Mouse (Mus musculus): ENCODE results near the gene Ppp1r16b. TPM values are rescaled to one million over a fixed set of nuclear protein-coding genes. Genes with fewer than 3 reads are reported as not detected.

The Ppp1r16b gene
- total and polyA plus RNA-seq, 2 experiments = 0.99 to 2.4 TPM

GRCm38 (mm10) chr2:158696451-158696850, 31.3 kb downstream of the Ppp1r16b start:
- no peaks in the 10 kb centered on the region for H3K79me2 ChIP-seq (ENCODE audit: control insufficient read depth, insufficient read depth, low read length)
- no peak overlapping the region for H3K4me3 ChIP-seq (ENCODE audit: insufficient read depth, low read depth, low read length)
- H3K9ac ChIP-seq (ENCODE audit: low read depth, low read length) = no peak overlapping the region
- 76% methylated on average over 6 of the region's 6 CpGs for WGBS
- no peaks in the 10 kb centered on the region for H3K36me3 ChIP-seq (ENCODE audit: control insufficient read depth, insufficient read depth, low read length)
- TF ChIP-seq CTCF (IDR thresholded peaks at IDR 0.05; ENCODE audit: low read depth, low read length) (no peak), POLR2A (IDR thresholded peaks at IDR 0.05; ENCODE audit: extremely low read depth, insufficient read depth, low read length) (no peak)
- H3K4me1 ChIP-seq (ENCODE audit: control insufficient read depth, insufficient read depth, low read length) = no peaks in the 10 kb centered on the region
- no peaks in the 10 kb centered on the region for H3K27me3 ChIP-seq (ENCODE audit: control insufficient read depth, insufficient read depth, low read length)
- DNase-seq (ENCODE audit: extremely low read depth, low read depth, low spot score) = no peak
- peak overlapping the region; percentile 1; the same call in 1 of the 2 replicates for H3K27ac ChIP-seq (replicated peaks; ENCODE audit: insufficient read depth, low read depth, low read length)

DNA sequence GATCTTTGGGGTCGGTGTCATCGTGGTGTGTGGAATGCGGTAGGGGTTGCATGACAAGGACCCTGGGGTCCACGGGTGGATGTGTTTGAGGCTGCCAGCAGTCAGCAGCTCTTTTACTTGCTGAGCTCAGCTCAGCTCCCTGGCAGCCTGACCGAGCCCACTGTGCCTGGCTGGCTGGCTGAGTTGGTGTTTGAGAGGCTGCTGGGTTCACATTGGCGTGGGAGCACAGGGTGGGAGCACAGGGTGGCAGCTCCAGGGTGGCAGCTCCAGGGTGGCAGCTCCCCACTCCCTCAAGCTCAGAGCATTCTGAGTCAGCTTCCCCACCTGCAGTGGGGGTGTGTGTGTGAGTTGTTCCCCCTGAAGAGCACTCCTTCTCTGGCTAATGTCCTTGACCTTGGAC, 34.7 kb downstream of the Ppp1r16b start:
- H3K4me1 ChIP-seq (ENCODE audit: control insufficient read depth, insufficient read depth, low read length) = no peaks in the 10 kb centered on the region; the same call in 1 of the 2 replicates
- H3K9ac ChIP-seq (ENCODE audit: low read depth, low read length) = no peak overlapping the region
- H3K36me3 ChIP-seq (ENCODE audit: control insufficient read depth, insufficient read depth, low read length) = no peaks in the 10 kb centered on the region
- DNase-seq (ENCODE audit: extremely low read depth, low read depth, low spot score) = no peak
- WGBS = 79% methylated on average over 6 of the region's 6 CpGs
- H3K27me3 ChIP-seq (ENCODE audit: control insufficient read depth, insufficient read depth, low read length) = no peaks in the 10 kb centered on the region
- TF ChIP-seq CTCF (IDR thresholded peaks at IDR 0.05; ENCODE audit: low read depth, low read length) = no peak
- no peak for TF ChIP-seq POLR2A (IDR thresholded peaks at IDR 0.05; ENCODE audit: extremely low read depth, insufficient read depth, low read length)
- no peak overlapping the region for H3K4me3 ChIP-seq (ENCODE audit: insufficient read depth, low read depth, low read length)
- H3K79me2 ChIP-seq (ENCODE audit: control insufficient read depth, insufficient read depth, low read length) = no peaks in the 10 kb centered on the region
- no peak overlapping the region for H3K27ac ChIP-seq (replicated peaks; ENCODE audit: insufficient read depth, low read depth, low read length)

DNA sequence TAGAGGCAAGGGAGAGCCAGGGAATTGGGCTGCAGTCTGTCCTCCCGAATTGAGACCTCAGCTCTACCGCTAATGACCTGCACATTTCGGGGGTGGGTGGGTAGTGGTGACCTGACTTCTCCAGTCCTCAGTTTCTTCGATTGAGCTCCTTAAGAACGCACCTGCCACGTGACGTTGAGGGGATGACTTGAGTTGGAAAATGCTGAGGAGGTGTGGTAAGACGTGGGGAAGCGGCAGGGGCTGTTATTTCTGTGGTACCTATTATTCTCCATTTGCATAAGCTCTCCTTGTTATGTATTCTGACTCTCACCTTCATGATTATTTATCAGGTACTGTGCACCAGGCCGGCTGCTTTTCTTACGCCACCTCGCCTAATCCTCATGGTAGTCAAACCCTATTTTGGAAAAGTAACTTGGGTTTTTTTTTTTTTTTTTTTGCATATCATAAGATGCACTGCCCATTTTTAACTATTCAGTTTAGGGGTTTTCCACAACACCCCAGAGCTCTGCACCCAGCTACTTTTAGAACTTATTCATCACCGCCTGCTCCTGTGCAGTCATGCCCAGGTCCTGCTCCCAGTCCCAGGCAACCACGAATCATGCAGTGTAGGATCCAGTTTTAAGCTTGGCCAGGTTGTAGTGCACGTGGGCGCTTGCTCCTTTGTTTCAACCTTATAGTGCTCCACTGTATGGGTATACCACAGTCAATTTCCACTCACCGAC, 35.5 kb downstream of the Ppp1r16b start:
- TF ChIP-seq POLR2A (IDR thresholded peaks at IDR 0.05; ENCODE audit: extremely low read depth, insufficient read depth, low read length) (no peak), CTCF (IDR thresholded peaks at IDR 0.05; ENCODE audit: low read depth, low read length) (no peak)
- no peak for DNase-seq (ENCODE audit: extremely low read depth, low read depth, low spot score)

GRCm38 (mm10) chr2:158701505-158701904, 36.3 kb downstream of the Ppp1r16b start:
- no peak for TF ChIP-seq CTCF (IDR thresholded peaks at IDR 0.05; ENCODE audit: low read depth, low read length)
- TF ChIP-seq POLR2A (IDR thresholded peaks at IDR 0.05; ENCODE audit: extremely low read depth, insufficient read depth, low read length) = no peak
- H3K79me2 ChIP-seq (ENCODE audit: control insufficient read depth, insufficient read depth, low read length) = no peaks in the 10 kb centered on the region
- H3K4me3 ChIP-seq (ENCODE audit: insufficient read depth, low read depth, low read length) = no peak overlapping the region
- H3K27ac ChIP-seq (replicated peaks; ENCODE audit: insufficient read depth, low read depth, low read length) = peak overlapping the region; percentile 78
- no peaks in the 10 kb centered on the region for H3K27me3 ChIP-seq (ENCODE audit: control insufficient read depth, insufficient read depth, low read length)
- H3K4me1 ChIP-seq (ENCODE audit: control insufficient read depth, insufficient read depth, low read length) = no peaks in the 10 kb centered on the region; the same call in 1 of the 2 replicates
- WGBS = 82% methylated on average over 9 of the region's 9 CpGs
- no peaks in the 10 kb centered on the region for H3K36me3 ChIP-seq (ENCODE audit: control insufficient read depth, insufficient read depth, low read length)
- no peak overlapping the region for H3K9ac ChIP-seq (ENCODE audit: low read depth, low read length)
- no peak for DNase-seq (ENCODE audit: extremely low read depth, low read depth, low spot score)

More for the DNA sequence above, 35.5 kb downstream of the Ppp1r16b start:
- Histone ChIP-seq H3K4me1 (ENCODE audit: control insufficient read depth, insufficient read depth, low read length) (no peaks in the 10 kb centered on the region; the same call in 1 of the 2 replicates), H3K27ac (replicated peaks; ENCODE audit: insufficient read depth, low read depth, low read length) (no peak overlapping the region), H3K36me3 (ENCODE audit: control insufficient read depth, insufficient read depth, low read length) (no peaks in the 10 kb centered on the region), H3K9ac (ENCODE audit: low read depth, low read length) (no peak overlapping the region), H3K27me3 (ENCODE audit: control insufficient read depth, insufficient read depth, low read length) (no peaks in the 10 kb centered on the region), H3K79me2 (ENCODE audit: control insufficient read depth, insufficient read depth, low read length) (no peaks in the 10 kb centered on the region), H3K4me3 (ENCODE audit: insufficient read depth, low read depth, low read length) (no peak overlapping the region)
- 87% methylated on average over 17 of the region's 17 CpGs for WGBS

DNA sequence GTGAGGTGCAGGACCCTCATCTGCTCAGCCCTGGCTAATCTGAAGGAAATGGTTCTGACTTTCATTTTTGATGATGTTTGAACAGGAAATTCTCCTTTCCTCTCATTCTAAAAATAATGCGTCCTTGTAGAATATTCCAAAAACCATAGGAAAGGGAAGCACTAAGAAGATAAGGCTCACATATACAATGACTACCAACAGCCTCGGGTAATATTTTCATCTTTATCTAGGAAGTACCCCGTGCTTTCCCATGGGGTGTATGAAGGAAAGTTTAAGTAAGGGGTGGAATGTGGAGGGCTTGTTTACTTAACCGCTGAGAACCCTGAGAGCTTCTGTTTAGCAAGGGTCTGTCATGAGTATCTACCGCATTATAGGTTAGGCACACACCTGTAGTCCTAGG, 37.0 kb downstream of the Ppp1r16b start:
- DNase-seq (ENCODE audit: extremely low read depth, low read depth, low spot score) = peak; percentile 7
- H3K4me1 ChIP-seq (ENCODE audit: control insufficient read depth, insufficient read depth, low read length) = no peaks in the 10 kb centered on the region; the same call in 1 of the 2 replicates
- no peaks in the 10 kb centered on the region for H3K27me3 ChIP-seq (ENCODE audit: control insufficient read depth, insufficient read depth, low read length)
- H3K9ac ChIP-seq (ENCODE audit: low read depth, low read length) = no peak overlapping the region
- 55% methylated on average over 5 of the region's 5 CpGs for WGBS
- no peaks in the 10 kb centered on the region for H3K79me2 ChIP-seq (ENCODE audit: control insufficient read depth, insufficient read depth, low read length)
- TF ChIP-seq POLR2A (IDR thresholded peaks at IDR 0.05; ENCODE audit: extremely low read depth, insufficient read depth, low read length) (no peak), CTCF (IDR thresholded peaks at IDR 0.05; ENCODE audit: low read depth, low read length) (no peak)
- H3K4me3 ChIP-seq (ENCODE audit: insufficient read depth, low read depth, low read length) = no peak overlapping the region
- no peaks in the 10 kb centered on the region for H3K36me3 ChIP-seq (ENCODE audit: control insufficient read depth, insufficient read depth, low read length)
- peak overlapping the region; percentile 84 for H3K27ac ChIP-seq (replicated peaks; ENCODE audit: insufficient read depth, low read depth, low read length)

- Histone ChIP-seq H3K4me3 (ENCODE audit: insufficient read depth, low read depth, low read length) (no peak overlapping the region), H3K9ac (ENCODE audit: low read depth, low read length) (no peak overlapping the region), H3K79me2 (ENCODE audit: control insufficient read depth, insufficient read depth, low read length) (no peaks in the 10 kb centered on the region), H3K27ac (replicated peaks; ENCODE audit: insufficient read depth, low read depth, low read length) (no peak overlapping the region), H3K27me3 (ENCODE audit: control insufficient read depth, insufficient read depth, low read length) (no peaks in the 10 kb centered on the region), H3K36me3 (ENCODE audit: control insufficient read depth, insufficient read depth, low read length) (no peaks in the 10 kb centered on the region), H3K4me1 (ENCODE audit: control insufficient read depth, insufficient read depth, low read length) (no peaks in the 10 kb centered on the region; the same call in 1 of the 2 replicates)
- no peak for DNase-seq (ENCODE audit: extremely low read depth, low read depth, low spot score)
- no peak for TF ChIP-seq POLR2A (IDR thresholded peaks at IDR 0.05; ENCODE audit: extremely low read depth, insufficient read depth, low read length)
- no peak for TF ChIP-seq CTCF (IDR thresholded peaks at IDR 0.05; ENCODE audit: low read depth, low read length)
- WGBS = 75% methylated on average over 3 of the region's 3 CpGs
These were observed 39.5 kb downstream of the Ppp1r16b start for GRCm38 (mm10) chr2:158704720-158705119.
